34 mouse cellular contexts compared by ENCODE assay signal in the genomic region with DNA sequence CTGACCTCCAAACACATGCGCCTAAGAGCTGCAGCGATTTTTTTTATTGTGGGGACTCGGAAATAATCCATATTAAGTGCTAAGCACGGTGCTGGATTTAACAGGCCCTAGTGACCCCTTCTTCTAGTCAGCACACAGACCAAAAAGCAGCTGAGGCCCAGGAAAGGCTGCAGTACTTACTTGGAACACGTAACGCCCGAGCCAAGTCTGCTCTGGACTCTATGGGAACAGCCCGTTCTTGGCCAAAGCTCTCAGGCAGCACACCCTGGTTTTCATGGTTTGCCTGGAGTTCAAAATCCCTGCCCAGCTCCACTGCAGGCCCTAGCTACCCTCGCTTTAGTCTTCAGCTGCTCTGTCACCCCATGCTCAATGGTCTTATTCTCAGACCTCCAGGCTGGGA. TPM values are rescaled to one million over a fixed set of nuclear protein-coding genes. Genes with fewer than 3 reads are reported as not detected.
DNase-seq lines count a peak whose midpoint lies in the region; ATAC-seq and TF ChIP-seq lines count a peak whose summit lies in the region.
"Had no signal": no experiment of that assay in that cellular context is flagged by ENCODE, and none has a peak within 500 bp of the region (broad histone marks: within the 10 kb centered on the region; RNA-seq: fewer than 3 reads in every experiment).

No protein-coding gene starts in this region.

- peaks cover under 1% of the 10 kb centered on the region; the same call in 1 of the 2 replicates for H3K4me1 ChIP-seq in lung, embryonic 16.5 days (replicated peaks; ENCODE audit: control insufficient read depth, insufficient read depth, low read length)
- no peaks in the 10 kb centered on the region for H3K4me1 ChIP-seq in midbrain, embryonic 16.5 days (ENCODE audit: control insufficient read depth, insufficient read depth, low read length)
- no peaks in the 10 kb centered on the region for H3K4me1 ChIP-seq in intestine, embryonic 15.5 days (replicated peaks)
- H3K4me1 ChIP-seq: midbrain, embryonic 15.5 days had no signal

- intact Hi-C loops in gastrocnemius, adult 2 months (cut with DNase I), result no loop called here
- intact Hi-C loops in gastrocnemius, postnatal 14 days (cut with DNase I; ENCODE audit: low total_unique reads), result no loop called here

- no peak overlapping the region for H3K27ac ChIP-seq in gastrocnemius, adult 2 months
- peak overlapping the region; percentile 40; the same call in 1 of the 2 replicates for H3K27ac ChIP-seq in lung, embryonic 16.5 days (ENCODE audit: low read length)
- H3K27ac ChIP-seq in midbrain, embryonic 16.5 days (ENCODE audit: low read length), result no peak overlapping the region
- no peak overlapping the region for H3K27ac ChIP-seq in intestine, embryonic 15.5 days
- H3K27ac ChIP-seq: heart, embryonic 10.5 days; hindbrain, embryonic 14.5 days; limb, embryonic 13.5 days; midbrain, embryonic 10.5 days; midbrain, embryonic 15.5 days had no signal

- no peak overlapping the region for H3K4me3 ChIP-seq in gastrocnemius, adult 2 months
- no peak overlapping the region for H3K4me3 ChIP-seq in lung, embryonic 16.5 days (ENCODE audit: low read length)
- no peak overlapping the region for H3K4me3 ChIP-seq in midbrain, embryonic 16.5 days (ENCODE audit: low read depth, low read length)
- no peak overlapping the region for H3K4me3 ChIP-seq in intestine, embryonic 15.5 days (replicated peaks)
- H3K4me3 ChIP-seq: erythroblast, embryonic 14.5 days; heart, embryonic 10.5 days; limb, embryonic 13.5 days; midbrain, embryonic 10.5 days; midbrain, embryonic 15.5 days had no signal

- WGBS in lung, embryonic 16.5 days, result 69% methylated on average over 9 of the region's 9 CpGs
- 81% methylated on average over 9 of the region's 9 CpGs for WGBS in midbrain, embryonic 16.5 days
- 81% methylated on average over 9 of the region's 9 CpGs for WGBS in intestine, embryonic 15.5 days

- no peaks in the 10 kb centered on the region for H3K9me3 ChIP-seq in lung, embryonic 16.5 days (ENCODE audit: control insufficient read depth, low read length)
- no peaks in the 10 kb centered on the region for H3K9me3 ChIP-seq in midbrain, embryonic 16.5 days (replicated peaks; ENCODE audit: control insufficient read depth, low read length, poor library complexity, severe bottlenecking)
- no peaks in the 10 kb centered on the region for H3K9me3 ChIP-seq in intestine, embryonic 15.5 days
- H3K9me3 ChIP-seq: heart, embryonic 10.5 days; limb, embryonic 13.5 days; midbrain, embryonic 10.5 days; midbrain, embryonic 15.5 days had no signal

- peak; percentile 29; the same call in 1 of the 2 replicates for ATAC-seq in lung, embryonic 16.5 days (ENCODE audit: low read depth)
- ATAC-seq in midbrain, embryonic 16.5 days, result no peak
- no peak for ATAC-seq in intestine, embryonic 15.5 days
- ATAC-seq: forebrain, embryonic 16.5 days; midbrain, embryonic 15.5 days; Patski had no signal

- H3K4me2 ChIP-seq in lung, embryonic 16.5 days (ENCODE audit: low read depth, low read length), result no peak overlapping the region
- no peak overlapping the region for H3K4me2 ChIP-seq in midbrain, embryonic 16.5 days (ENCODE audit: low read length)
- no peak overlapping the region for H3K4me2 ChIP-seq in intestine, embryonic 15.5 days (replicated peaks)
- H3K4me2 ChIP-seq: hindbrain, embryonic 14.5 days; limb, embryonic 13.5 days; liver, embryonic 11.5 days; midbrain, embryonic 15.5 days had no signal

- H3K27me3 ChIP-seq in lung, embryonic 16.5 days (ENCODE audit: control insufficient read depth, insufficient read depth, low read depth, low read length), result no peaks in the 10 kb centered on the region
- no peaks in the 10 kb centered on the region for H3K27me3 ChIP-seq in midbrain, embryonic 16.5 days (ENCODE audit: control insufficient read depth, insufficient read depth, low read depth, low read length)
- no peaks in the 10 kb centered on the region for H3K27me3 ChIP-seq in intestine, embryonic 15.5 days (replicated peaks)
- H3K27me3 ChIP-seq: limb, embryonic 13.5 days; midbrain, embryonic 15.5 days had no signal

- DNase-seq in gastrocnemius, adult 2 months, result peak; percentile 66
- DNase-seq in gastrocnemius, postnatal 10 days, result no peak
- DNase-seq in lung, postnatal 4 days, result no peak
- peak; percentile 45 for DNase-seq in gastrocnemius, postnatal 14 days
- peak; percentile 39 for DNase-seq in lung, postnatal 36 days
- DNase-seq: adrenal gland, postnatal 25 days; cerebellum, adult 2 months; cerebellum, postnatal 14 days; kidney, adult 11 months; kidney, postnatal 36 days; right cerebral cortex, postnatal 25 days; spleen, adult 18-20 months; thymus, postnatal 14 days had no signal

- no peaks in the 10 kb centered on the region for H3K36me3 ChIP-seq in lung, embryonic 16.5 days (ENCODE audit: control insufficient read depth, insufficient read depth, low read length)
- H3K36me3 ChIP-seq in midbrain, embryonic 16.5 days (ENCODE audit: control insufficient read depth, insufficient read depth, low read length), result no peaks in the 10 kb centered on the region
- no peaks in the 10 kb centered on the region for H3K36me3 ChIP-seq in intestine, embryonic 15.5 days
- H3K36me3 ChIP-seq: heart, embryonic 10.5 days; limb, embryonic 13.5 days; midbrain, embryonic 10.5 days; midbrain, embryonic 15.5 days had no signal

- H3K9ac ChIP-seq in lung, embryonic 16.5 days (ENCODE audit: low read length), result no peak overlapping the region
- H3K9ac ChIP-seq in midbrain, embryonic 16.5 days (ENCODE audit: low read depth, low read length), result no peak overlapping the region
- H3K9ac ChIP-seq in intestine, embryonic 15.5 days, result no peak overlapping the region
- H3K9ac ChIP-seq: hindbrain, embryonic 14.5 days; limb, embryonic 13.5 days; midbrain, embryonic 15.5 days had no signal

- no peak for TF ChIP-seq CTCF in gastrocnemius, adult 2 months (IDR thresholded peaks at IDR 0.05)

RNA-seq across cellular contexts. Expression of a gene that starts 22.9 kb away (rescaled TPM):
- total RNA-seq in gastrocnemius, adult 2 months (2021), result not detected
- total RNA-seq in gastrocnemius, postnatal 10 days (2021), result not detected
- polyA plus RNA-seq in lung, embryonic 16.5 days (2015; fragmentation: Nextera tagmentation; extraction: Ambion mirVana), result 7.5 and 20.5 TPM in 2 replicates
- total RNA-seq in gastrocnemius, postnatal 14 days (2021), result not detected
- polyA plus RNA-seq in midbrain, embryonic 16.5 days (2015; fragmentation: Nextera tagmentation; extraction: Ambion mirVana), result 0.16 TPM in 1 of 2 replicates, not detected in the other
- polyA plus RNA-seq in intestine, embryonic 15.5 days (2015; fragmentation: Nextera tagmentation; extraction: Ambion mirVana), result not detected in 2 replicates
- total RNA-seq: adrenal gland, adult 18-20 months; adrenal gland, postnatal 25 days; hematopoietic stem cell, adult 5-6 weeks; megakaryocyte progenitor cell, adult 5-6 weeks; MEL; neutrophil, adult 5-6 weeks had no signal
- polyA plus RNA-seq: erythroblast, embryonic 14.5 days; forebrain, embryonic 11.5 days; heart, embryonic 10.5 days; hindbrain, embryonic 14.5 days; kidney, embryonic 14.5 days; limb, embryonic 13.5 days; liver, embryonic 11.5 days; liver, embryonic 16.5 days; midbrain, embryonic 10.5 days; midbrain, embryonic 15.5 days; neural tube, embryonic 11.5 days; Patski had no signal

RNA-seq across cellular contexts. Expression of a gene that starts 47.1 kb away (rescaled TPM):
- 1 to 10 TPM; 6.0 to 6.6 TPM for total RNA-seq in gastrocnemius, adult 2 months (2021)
- 10 to 100 TPM; 16.6 to 19.5 TPM for total RNA-seq in gastrocnemius, postnatal 10 days (2021)
- polyA plus RNA-seq in lung, embryonic 16.5 days (2015; fragmentation: Nextera tagmentation; extraction: Ambion mirVana), result 56.4 and 56.9 TPM in 2 replicates
- 10 to 100 TPM; 11.3 to 14.6 TPM for total RNA-seq in gastrocnemius, postnatal 14 days (2021)
- polyA plus RNA-seq in midbrain, embryonic 16.5 days (2015; fragmentation: Nextera tagmentation; extraction: Ambion mirVana), result 42.8 and 45.7 TPM in 2 replicates
- polyA plus RNA-seq in intestine, embryonic 15.5 days (2015; fragmentation: Nextera tagmentation; extraction: Ambion mirVana), result 77.1 and 81.1 TPM in 2 replicates

Comparison
In these comparisons a context has a peak if more than half of its experiments do, and no peak if none do; other contexts are left out.
1. DNase-seq: peak in gastrocnemius, adult 2 months (single experiment), gastrocnemius, postnatal 14 days (single experiment) and lung, postnatal 36 days (single experiment); none in gastrocnemius, postnatal 10 days (single experiment) and lung, postnatal 4 days (0 of 2).